Mouse (Mus musculus) spleen, adult 2 months (tissue): ENCODE results near the gene Adap2.

Source experiments
- CTCF ChIP-seq: fragments of 200-500 bp; IDR thresholded peaks from 2 replicates; pipeline ENCODE4 v1.5.1; 2011; ENCODE audit warnings: mild to moderate bottlenecking, inconsistent platforms; ENCODE audit not compliant: insufficient read depth, insufficient read length, insufficient replicate concordance; ENCODE audit errors: extremely low read depth
- POLR2A ChIP-seq: fragments of 200-500 bp; IDR thresholded peaks from 2 replicates; pipeline ENCODE4 v1.6.1; 2011; ENCODE audit warnings: low read depth, low read length, inconsistent platforms

- TF ChIP-seq CTCF (no peak), POLR2A (no peak)
These were observed 1.5 kb upstream of the Adap2 start for GRCm38 (mm10) chr11:80152376-80152775.
